ENCODE assay signal across 19 mouse cellular contexts in the genomic region with DNA sequence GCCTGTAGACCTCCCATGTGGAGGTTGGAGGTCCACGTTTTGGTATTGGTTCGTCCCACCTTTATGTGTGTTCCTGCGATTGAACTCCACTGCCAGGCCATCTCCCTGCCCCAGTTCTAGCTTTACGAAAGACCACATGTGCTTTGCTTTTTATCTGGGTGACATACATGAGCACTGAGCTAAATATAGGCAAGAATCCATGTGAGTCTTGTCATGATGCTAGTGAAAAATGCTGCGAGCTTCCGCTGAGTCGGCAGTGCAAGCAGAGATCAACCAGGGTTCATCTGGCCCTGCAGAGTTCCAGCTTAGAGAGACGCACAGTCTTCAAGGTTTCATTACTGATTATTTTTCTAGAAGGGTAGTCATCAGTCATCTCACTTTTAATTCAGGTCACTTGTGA. TPM values are rescaled to one million over a fixed set of nuclear protein-coding genes. Genes with fewer than 3 reads are reported as not detected.
DNase-seq lines count a peak whose midpoint lies in the region; ATAC-seq lines count a peak whose summit lies in the region.
"Had no signal": no experiment of that assay in that cellular context is flagged by ENCODE, and none has a peak within 500 bp of the region (broad histone marks: within the 10 kb centered on the region; RNA-seq: fewer than 3 reads in every experiment).

No protein-coding gene starts in this region.

- WGBS in heart, embryonic 12.5 days, result 48% methylated on average over 8 of the region's 8 CpGs
- 60% methylated on average over 8 of the region's 8 CpGs for WGBS in kidney, embryonic 16.5 days
- 37% methylated on average over 8 of the region's 8 CpGs for WGBS in heart, embryonic 14.5 days

- peak; percentile 14 to 17 for DNase-seq in heart, adult 18-20 months
- peak; percentile 28 for DNase-seq in kidney, postnatal 14 days
- peak; percentile 24 for DNase-seq in mesoderm, embryonic 11.5 days (ENCODE audit: low read depth, low spot score)
- DNase-seq: adrenal gland, postnatal 10 days; cerebellum, adult 2 months; gastrocnemius, postnatal 10 days; right cerebral cortex, adult 18-20 months; spleen, adult 18-20 months; thymus, adult 2 months had no signal

- no peaks in the 10 kb centered on the region; the same call in none of the 2 replicates for H3K4me1 ChIP-seq in heart, embryonic 12.5 days (replicated peaks)
- H3K4me1 ChIP-seq in kidney, embryonic 16.5 days (ENCODE audit: insufficient read depth, low read length), result no peaks in the 10 kb centered on the region
- H3K4me1 ChIP-seq in heart, embryonic 14.5 days (ENCODE audit: control insufficient read depth in 2 of 2, insufficient read depth in 2 of 2, low read length in 2 of 2), result peaks cover 2 to 13% of the 10 kb centered on the region in 2 experiments; a peak in 3 of 4 replicates
- H3K4me1 ChIP-seq: hindbrain, embryonic 10.5 days; liver, embryonic 12.5 days; stomach, embryonic 15.5 days had no signal

- H3K9me3 ChIP-seq in heart, embryonic 12.5 days (replicated peaks), result no peaks in the 10 kb centered on the region
- no peaks in the 10 kb centered on the region for H3K9me3 ChIP-seq in kidney, embryonic 16.5 days (ENCODE audit: low read length)
- H3K9me3 ChIP-seq in heart, embryonic 14.5 days (ENCODE audit: control insufficient read depth, low read length), result no peaks in the 10 kb centered on the region
- H3K9me3 ChIP-seq: hindbrain, embryonic 10.5 days; liver, embryonic 12.5 days; stomach, embryonic 15.5 days had no signal

- H3K9ac ChIP-seq in heart, embryonic 12.5 days, result no peak overlapping the region
- no peak overlapping the region for H3K9ac ChIP-seq in kidney, embryonic 16.5 days (replicated peaks; ENCODE audit: low read length)
- H3K9ac ChIP-seq in heart, embryonic 14.5 days (ENCODE audit: low read length), result no peak overlapping the region
- H3K9ac ChIP-seq: liver, embryonic 12.5 days; stomach, embryonic 15.5 days had no signal

- no peak overlapping the region for H3K4me3 ChIP-seq in heart, embryonic 12.5 days
- no peak overlapping the region for H3K4me3 ChIP-seq in kidney, embryonic 16.5 days (ENCODE audit: low read length)
- no peak overlapping the region for H3K4me3 ChIP-seq in heart, embryonic 14.5 days (ENCODE audit: control insufficient read depth in 1 of 2, insufficient read depth in 1 of 2, low read depth in 1 of 2, low read length in 2 of 2)
- H3K4me3 ChIP-seq: hindbrain, embryonic 10.5 days; layer of hippocampus, adult 2 months; liver, embryonic 12.5 days; stomach, embryonic 15.5 days had no signal

- no peaks in the 10 kb centered on the region for H3K27me3 ChIP-seq in heart, embryonic 12.5 days (replicated peaks)
- H3K27me3 ChIP-seq in kidney, embryonic 16.5 days (ENCODE audit: insufficient read depth, low read length), result no peaks in the 10 kb centered on the region
- H3K27me3 ChIP-seq in heart, embryonic 14.5 days (ENCODE audit: control insufficient read depth, insufficient read depth, low read length), result no peaks in the 10 kb centered on the region
- H3K27me3 ChIP-seq: liver, embryonic 12.5 days; stomach, embryonic 15.5 days had no signal

- H3K4me2 ChIP-seq in heart, embryonic 12.5 days, result no peak overlapping the region
- no peak overlapping the region for H3K4me2 ChIP-seq in kidney, embryonic 16.5 days (replicated peaks; ENCODE audit: low read depth, low read length)
- H3K4me2 ChIP-seq in heart, embryonic 14.5 days (ENCODE audit: low read length), result peak overlapping the region; percentile 14
- H3K4me2 ChIP-seq: liver, embryonic 12.5 days; stomach, embryonic 15.5 days had no signal

- H3K27ac ChIP-seq in heart, embryonic 12.5 days (ENCODE audit: poor library complexity, severe bottlenecking), result no peak overlapping the region
- no peak overlapping the region for H3K27ac ChIP-seq in kidney, embryonic 16.5 days (ENCODE audit: low read length)
- H3K27ac ChIP-seq in heart, embryonic 14.5 days (replicated peaks in 1 of 2; ENCODE audit: control insufficient read depth in 1 of 2, insufficient read depth in 1 of 2, low read depth in 2 of 2, low read length in 2 of 2), result peak overlapping the region; percentile 46 to 75
- H3K27ac ChIP-seq: hindbrain, embryonic 10.5 days; layer of hippocampus, adult 2 months; liver, embryonic 12.5 days; stomach, embryonic 15.5 days had no signal

- peaks cover 20% of the 10 kb centered on the region; the same call in 1 of the 2 replicates for H3K36me3 ChIP-seq in heart, embryonic 12.5 days
- peaks cover 10% of the 10 kb centered on the region; the same call in 1 of the 2 replicates for H3K36me3 ChIP-seq in kidney, embryonic 16.5 days (ENCODE audit: insufficient read depth, low read length)
- H3K36me3 ChIP-seq in heart, embryonic 14.5 days (ENCODE audit: control insufficient read depth, insufficient read depth, low read length), result peaks cover 14% of the 10 kb centered on the region
- H3K36me3 ChIP-seq: hindbrain, embryonic 10.5 days; liver, embryonic 12.5 days had no signal

- ATAC-seq in heart, embryonic 12.5 days (ENCODE audit: insufficient number of reproducible peaks, low FRiP score), result no peak
- ATAC-seq in kidney, embryonic 16.5 days (ENCODE audit: low FRiP score, low TSS enrichment), result no peak
- peak; percentile 68; the same call in 1 of the 2 replicates for ATAC-seq in heart, embryonic 14.5 days (ENCODE audit: insufficient number of reproducible peaks, insufficient read depth, low FRiP score, low read depth)
- ATAC-seq in frontal cortex, adult (ENCODE audit: low TSS enrichment), result no peak
- ATAC-seq: inflammation-experienced regulatory T-cells, adult 6 months; liver, embryonic 12.5 days; midbrain, embryonic 16.5 days had no signal

RNA-seq across cellular contexts. Expression of gene Patj, which starts 32.8 kb away (rescaled TPM):
- total RNA-seq in heart, adult 18-20 months (2021), result 10 to 100 TPM; 13.0 to 16.0 TPM
- polyA plus RNA-seq in heart, embryonic 12.5 days (2016; fragmentation: Nextera tagmentation; extraction: Ambion mirVana), result 11.3 and 14.8 TPM in 2 replicates
- polyA plus RNA-seq in kidney, embryonic 16.5 days (2015; fragmentation: Nextera tagmentation; extraction: Ambion mirVana), result 27.6 and 30.1 TPM in 2 replicates
- 7.1 and 11.2 TPM in 2 replicates for polyA plus RNA-seq in heart, embryonic 14.5 days (2014; fragmentation: Nextera tagmentation; extraction: Ambion mirVana)

RNA-seq across cellular contexts. Expression of gene Tm2d1, which starts 45.3 kb away (rescaled TPM):
- total RNA-seq in heart, adult 18-20 months (2021), result 10 to 100 TPM; 44.4 to 51.2 TPM
- 98.5 and 107 TPM in 2 replicates for polyA plus RNA-seq in heart, embryonic 12.5 days (2016; fragmentation: Nextera tagmentation; extraction: Ambion mirVana)
- polyA plus RNA-seq in kidney, embryonic 16.5 days (2015; fragmentation: Nextera tagmentation; extraction: Ambion mirVana), result 102 and 105 TPM in 2 replicates
- polyA plus RNA-seq in heart, embryonic 14.5 days (2014; fragmentation: Nextera tagmentation; extraction: Ambion mirVana), result 106 and 115 TPM in 2 replicates

Comparison
In these comparisons a context has a peak if more than half of its experiments do, and no peak if none do; other contexts are left out.
1. H3K27ac ChIP-seq: peak in heart, embryonic 14.5 days (2 of 2); none in heart, embryonic 12.5 days (single experiment) and kidney, embryonic 16.5 days (single experiment).
2. Peak in every context shown above with its lines, with median percentiles within 50 percentile points of each other: DNase-seq.